Mouse (Mus musculus) neural tube, embryonic 14.5 days (tissue): ENCODE data around the gene Timm50. TPM values are rescaled to one million over a fixed set of nuclear protein-coding genes. Genes with fewer than 3 reads are reported as not detected.

Experiments
- ATAC-seq: fragments of 200-750 bp; cut with Nextera tagmentation; 2 replicates; pipeline ENCODE4 v1.8.0; 2017; ENCODE audit warnings: low read depth, mild to moderate bottlenecking, moderate TSS enrichment, moderate library complexity
- H3K27ac ChIP-seq: fragments of 300-500 bp; sonication (generic); 2 replicates; pipeline ENCODE4 v1.5.1; 2014; ENCODE audit warnings: low read depth, mild to moderate bottlenecking, control low read depth, low read length, moderate library complexity, mixed read lengths
- H3K27me3 ChIP-seq: fragments of 300-500 bp; sonication (generic); 2 replicates; pipeline ENCODE4 v1.6.1; 2014; ENCODE audit warnings: low read length; ENCODE audit not compliant: control insufficient read depth, insufficient read depth
- H3K36me3 ChIP-seq: fragments of 300-500 bp; sonication (generic); 2 replicates; pipeline ENCODE4 v1.6.1; 2014; ENCODE audit warnings: low read length, mixed read lengths; ENCODE audit not compliant: control insufficient read depth, insufficient read depth
- H3K4me1 ChIP-seq: fragments of 300-500 bp; sonication (generic); 2 replicates; pipeline ENCODE4 v1.6.1; 2014; ENCODE audit warnings: low read length; ENCODE audit not compliant: control insufficient read depth, insufficient read depth
- H3K4me2 ChIP-seq: fragments of 300-500 bp; sonication (generic); 2 replicates; pipeline ENCODE4 v1.6.1; 2014; ENCODE audit warnings: mild to moderate bottlenecking, low read depth, low read length, control low read depth
- H3K4me3 ChIP-seq: fragments of 300-500 bp; sonication (generic); 2 replicates; pipeline ENCODE4 v1.5.1; 2014; ENCODE audit warnings: low read depth, low read length, control low read depth, mixed read lengths
- H3K9ac ChIP-seq: fragments of 300-500 bp; sonication (generic); replicated peaks from 2 replicates; pipeline ENCODE4 v1.6.1; 2014; ENCODE audit warnings: low read depth, mild to moderate bottlenecking, control low read depth, low read length, mixed read lengths
- H3K9me3 ChIP-seq: fragments of 300-500 bp; sonication (generic); 2 replicates; pipeline ENCODE4 v1.6.1; 2016; ENCODE audit warnings: low read length; ENCODE audit not compliant: control insufficient read depth
- WGBS: fragments of 180-500 bp; shearing (Covaris S2); extraction: QIAGEN DNeasy Blood & Tissue Kit; methylation state at CpG from one replicate; pipeline ENCODE4 v1.1.7; 2014; 5-methylcytosine and 5-hydroxymethylcytosine counted together
- polyA plus RNA-seq: library from polyadenylated mRNA; unstranded; fragments of >200 nt; fragmentation: Nextera tagmentation; extraction: Ambion mirVana; gene quantifications from 2 replicates; pipeline ENCODE4 v1.2.1, GENCODE M21; 2014

The Timm50 gene
- polyA plus RNA-seq, 1 experiment from 2014 or later: 139 TPM

DNA sequence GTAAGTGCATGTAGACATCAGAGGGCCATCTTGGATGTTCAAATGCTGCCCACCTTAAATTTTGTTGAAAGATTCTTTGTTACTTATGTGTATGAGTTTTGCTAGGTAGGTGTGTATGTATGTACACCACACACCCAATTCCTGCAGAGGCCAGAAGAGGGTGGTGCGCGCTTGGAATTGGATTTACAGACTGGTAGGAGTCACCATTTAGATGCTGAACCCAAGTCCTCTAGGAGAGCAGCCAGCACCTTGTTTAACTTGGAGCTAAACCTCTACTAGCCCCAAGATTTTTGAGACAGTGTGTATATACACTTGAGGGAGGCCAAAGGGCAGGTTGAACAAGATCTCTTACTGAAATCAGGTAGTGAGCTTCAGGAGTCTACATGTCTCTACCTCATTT lies 41.4 kb upstream of the Timm50 start:
- H3K4me1 ChIP-seq: peaks cover 15% of the 10 kb centered on the region
- no peak for ATAC-seq
- H3K4me2 ChIP-seq: no peak overlapping the region
- peaks cover 16% of the 10 kb centered on the region for H3K36me3 ChIP-seq
- H3K27ac ChIP-seq: no peak overlapping the region
- H3K9ac ChIP-seq: no peak overlapping the region
- 95% methylated on average over 2 of the region's 2 CpGs for WGBS
- no peak overlapping the region for H3K4me3 ChIP-seq
- no peaks in the 10 kb centered on the region for H3K9me3 ChIP-seq
- no peaks in the 10 kb centered on the region for H3K27me3 ChIP-seq

DNA sequence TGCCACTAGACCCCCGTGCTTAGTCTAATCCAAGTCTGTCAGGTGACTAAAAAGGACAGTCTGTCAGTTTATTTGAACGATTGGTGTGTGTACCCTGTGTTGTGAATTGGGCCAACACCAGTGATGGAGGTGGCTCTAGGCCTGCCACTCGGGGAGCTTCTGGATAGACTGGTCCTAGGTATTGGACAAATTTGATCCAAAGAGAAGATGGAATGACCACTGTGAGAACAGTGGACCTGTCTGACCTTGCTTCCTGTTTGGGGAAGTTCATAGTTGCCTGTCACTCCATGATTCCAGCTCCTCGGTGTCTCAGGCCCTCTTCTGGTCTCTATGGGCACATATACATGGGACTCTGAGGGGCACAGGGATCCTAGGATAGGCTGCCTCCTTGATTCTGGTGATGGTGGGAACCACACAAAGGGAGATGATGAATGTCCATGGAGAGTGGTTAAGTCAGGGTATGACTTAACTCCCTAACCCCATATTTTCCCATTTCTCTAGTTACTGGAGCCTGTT lies 39.9 kb upstream of the Timm50 start:
- Histone ChIP-seq H3K27me3 (no peaks in the 10 kb centered on the region), H3K4me2 (peak overlapping the region; percentile 71), H3K27ac (no peak overlapping the region), H3K4me1 (peaks cover 15% of the 10 kb centered on the region), H3K4me3 (peak overlapping the region; percentile 67), H3K9me3 (no peaks in the 10 kb centered on the region), H3K9ac (peak overlapping the region; percentile 94; the same call in 1 of the 2 replicates), H3K36me3 (peaks cover 16% of the 10 kb centered on the region)
- no peak for ATAC-seq
- 50% methylated on average over 4 of the region's 4 CpGs for WGBS

DNA sequence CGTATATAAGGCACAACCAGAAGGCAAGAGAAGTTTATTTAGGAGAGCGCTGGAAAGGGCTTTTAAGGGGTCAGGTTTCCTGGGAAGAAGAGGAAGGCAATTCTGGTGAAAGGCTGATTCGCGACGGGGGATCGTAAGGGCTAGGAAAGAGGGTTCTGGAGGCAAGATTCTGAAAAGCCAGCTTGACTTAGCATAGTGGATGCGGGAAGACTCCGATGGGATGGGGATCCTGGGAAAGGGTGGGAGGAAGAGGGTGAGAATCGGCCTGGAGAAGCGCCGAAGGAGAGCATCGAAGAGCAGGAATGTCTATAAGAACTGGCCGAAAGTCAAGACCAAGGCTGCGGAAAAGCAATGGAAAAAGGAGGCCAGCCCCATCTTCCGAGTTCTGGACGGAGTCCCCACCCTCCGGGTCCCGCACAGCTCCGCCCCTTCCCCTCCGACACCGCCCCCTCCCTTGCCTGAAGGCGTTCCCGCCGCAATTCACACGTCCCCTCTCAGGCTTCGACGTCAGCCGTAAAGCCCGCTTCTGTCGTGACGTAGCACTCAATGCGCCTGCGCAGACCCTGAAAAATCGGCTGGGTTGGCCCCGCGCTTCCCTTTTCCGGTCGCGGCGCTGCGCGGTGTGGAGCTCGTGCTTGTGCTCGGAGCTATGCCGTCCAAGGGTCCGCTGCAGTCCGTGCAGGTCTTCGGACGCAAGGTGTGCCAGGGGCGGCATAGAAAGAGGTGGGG lies 38.4 kb upstream of the Timm50 start, which contains the start of gene Rps16:
Gene Rps16, plus strand, starts transcription at position 498 of the 729 bp plus-strand sequence.
- Histone ChIP-seq H3K9me3 (no peaks in the 10 kb centered on the region), H3K4me3 (peak within 1 kb of the TSS; percentile 67), H3K27me3 (no peaks in the 10 kb centered on the region), H3K4me2 (peak within 1 kb of the TSS; percentile 71), H3K36me3 (peaks cover 16% of the 10 kb centered on the region), H3K9ac (peak within 1 kb of the TSS; percentile 94), H3K4me1 (peaks cover 15% of the 10 kb centered on the region), H3K27ac (peak within 1 kb of the TSS; percentile 76)
- under 1% methylated on average over 49 of the region's 50 CpGs for WGBS
- ATAC-seq: peak; percentile 94

DNA sequence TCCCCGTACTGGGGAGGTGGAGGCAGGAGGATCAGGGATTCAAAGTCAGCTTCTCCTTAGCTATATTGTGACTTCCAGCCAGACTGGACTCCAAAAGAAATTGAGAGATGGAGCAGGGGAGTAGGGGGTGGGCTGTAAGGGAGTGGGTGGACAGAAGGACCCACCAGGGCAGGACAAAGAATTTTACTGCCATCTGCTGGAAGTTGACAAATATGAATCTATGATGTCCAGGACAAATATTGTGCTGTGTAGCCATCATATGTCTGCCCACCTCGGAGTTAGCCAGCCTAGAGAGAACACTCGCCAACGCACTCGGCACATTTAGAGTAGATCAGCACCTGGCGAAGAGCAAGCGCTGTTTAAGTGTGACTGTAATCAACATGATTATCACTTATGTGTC lies 36.7 kb upstream of the Timm50 start:
- H3K4me2 ChIP-seq: no peak overlapping the region
- no peak overlapping the region for H3K4me3 ChIP-seq
- no peak for ATAC-seq
- WGBS: 91% methylated on average over 7 of the region's 7 CpGs
- H3K9me3 ChIP-seq: no peaks in the 10 kb centered on the region
- H3K4me1 ChIP-seq: peaks cover 15% of the 10 kb centered on the region
- H3K9ac ChIP-seq: no peak overlapping the region
- peaks cover 5% of the 10 kb centered on the region for H3K36me3 ChIP-seq
- H3K27ac ChIP-seq: no peak overlapping the region
- no peaks in the 10 kb centered on the region for H3K27me3 ChIP-seq

DNA sequence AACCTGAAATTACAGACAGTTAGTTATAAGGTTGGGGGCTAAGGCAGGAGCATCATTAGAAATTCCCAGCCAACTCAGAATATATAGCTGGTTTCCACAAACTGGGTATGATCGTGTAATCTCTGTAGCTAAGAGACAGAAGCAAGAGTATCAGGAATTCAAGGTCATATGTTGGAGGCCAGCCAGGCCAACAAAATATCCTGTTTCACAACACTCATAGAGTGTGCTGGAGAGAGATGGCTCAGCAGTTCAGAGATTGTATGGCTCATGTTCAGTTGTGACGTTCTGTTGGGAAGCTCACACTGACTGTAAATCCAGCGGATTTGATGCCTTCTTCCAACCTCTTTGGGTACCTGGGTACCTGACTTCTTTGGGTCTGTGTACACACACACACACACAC lies 35.9 kb upstream of the Timm50 start:
- no peak for ATAC-seq
- Histone ChIP-seq H3K36me3 (no peaks in the 10 kb centered on the region; the same call in 1 of the 2 replicates), H3K27ac (no peak overlapping the region), H3K27me3 (no peaks in the 10 kb centered on the region), H3K4me1 (peaks cover 15% of the 10 kb centered on the region), H3K9me3 (no peaks in the 10 kb centered on the region), H3K4me2 (no peak overlapping the region), H3K4me3 (no peak overlapping the region), H3K9ac (no peak overlapping the region)
- 87% methylated on average over 3 of the region's 3 CpGs for WGBS

DNA sequence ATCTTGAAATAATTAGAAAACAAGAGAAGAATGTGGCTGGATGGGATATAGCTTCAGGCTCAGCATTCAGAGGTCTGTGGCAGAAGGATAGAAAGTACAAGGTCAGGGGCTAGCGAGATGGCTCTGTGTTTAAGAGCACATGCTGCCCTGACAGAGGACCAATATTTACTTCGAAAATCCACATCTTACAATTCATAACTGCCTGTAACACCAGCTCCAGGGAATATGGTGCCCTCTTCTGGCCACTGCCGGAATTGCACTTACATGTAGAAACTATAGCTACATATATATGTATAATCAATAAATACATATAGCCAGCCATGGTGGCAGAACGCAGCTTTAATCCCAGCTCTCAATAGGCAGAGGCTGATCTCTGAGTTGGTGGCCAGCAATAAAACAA lies 32.8 kb upstream of the Timm50 start:
- no peaks in the 10 kb centered on the region for H3K9me3 ChIP-seq
- H3K9ac ChIP-seq: no peak overlapping the region
- WGBS: 5% methylated on average over 4 of the region's 4 CpGs
- no peak overlapping the region for H3K27ac ChIP-seq
- no peak for ATAC-seq
- H3K4me1 ChIP-seq: peaks cover 4% of the 10 kb centered on the region
- no peak overlapping the region for H3K4me2 ChIP-seq
- no peak overlapping the region for H3K4me3 ChIP-seq
- no peaks in the 10 kb centered on the region for H3K36me3 ChIP-seq
- no peaks in the 10 kb centered on the region for H3K27me3 ChIP-seq

DNA sequence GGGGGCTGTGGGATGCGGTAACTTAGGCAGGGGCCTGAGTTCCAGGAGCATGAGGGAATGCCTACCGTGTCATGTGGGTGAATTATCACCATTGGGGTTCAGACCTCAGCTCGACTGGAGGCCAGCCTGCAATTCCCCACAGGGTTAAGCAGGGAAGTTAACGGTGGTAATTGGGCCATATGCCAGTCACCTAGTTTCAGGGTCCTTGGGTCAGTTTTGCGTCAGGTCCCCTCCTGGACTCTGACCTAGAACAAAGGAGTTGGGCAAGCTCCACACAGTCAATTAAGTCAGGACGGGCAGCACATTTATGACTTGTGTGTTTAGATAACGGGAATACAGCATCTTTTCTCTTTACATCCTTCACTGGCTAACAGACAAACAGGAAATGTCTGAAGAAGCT lies 29.5 kb upstream of the Timm50 start:
- H3K27ac ChIP-seq: no peak overlapping the region
- ATAC-seq: no peak
- no peaks in the 10 kb centered on the region for H3K9me3 ChIP-seq
- H3K4me1 ChIP-seq: peaks cover 11% of the 10 kb centered on the region
- H3K9ac ChIP-seq: no peak overlapping the region
- H3K4me2 ChIP-seq: no peak overlapping the region
- 19% methylated on average over 7 of the region's 7 CpGs for WGBS
- no peaks in the 10 kb centered on the region for H3K36me3 ChIP-seq
- no peaks in the 10 kb centered on the region for H3K27me3 ChIP-seq
- no peak overlapping the region for H3K4me3 ChIP-seq

DNA sequence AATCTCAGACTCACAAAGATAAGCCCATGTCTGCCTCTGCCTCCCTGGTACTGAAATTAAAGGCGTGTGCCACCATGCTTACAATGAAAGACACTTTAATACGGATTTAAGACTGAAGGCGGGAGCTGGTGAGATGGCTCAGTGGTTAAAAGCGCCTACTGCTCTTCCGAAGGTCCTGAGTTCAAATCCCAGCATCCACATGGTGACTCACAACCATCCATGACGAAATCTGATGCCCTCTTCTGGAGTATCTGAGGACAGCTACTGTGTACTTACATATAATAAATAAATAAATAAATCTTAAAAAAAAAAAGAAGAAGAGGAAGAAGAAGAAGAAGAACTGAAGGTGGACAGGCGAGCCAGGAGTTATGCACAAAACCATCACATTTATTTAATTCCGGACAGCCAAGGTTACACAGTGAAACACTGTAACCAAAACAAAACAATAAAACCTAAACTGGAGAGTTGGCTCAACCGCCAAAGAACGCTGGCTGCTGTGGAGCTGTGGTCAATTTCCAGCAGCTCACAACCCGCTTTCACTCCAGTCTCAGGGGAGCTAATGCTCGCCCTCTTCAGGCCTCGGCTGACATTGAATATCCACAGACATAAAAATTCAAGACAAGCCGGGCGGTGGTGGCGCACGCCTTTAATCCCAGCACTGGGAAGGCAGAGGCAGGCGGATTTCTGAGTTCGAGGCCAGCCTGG lies 27.5 kb upstream of the Timm50 start:
- Histone ChIP-seq H3K27me3 (no peaks in the 10 kb centered on the region), H3K4me2 (peak overlapping the region; percentile 87), H3K36me3 (no peaks in the 10 kb centered on the region), H3K9me3 (no peaks in the 10 kb centered on the region), H3K27ac (peak overlapping the region; percentile 82), H3K4me3 (peak overlapping the region; percentile 93), H3K4me1 (peaks cover 11% of the 10 kb centered on the region), H3K9ac (no peak overlapping the region)
- peak; percentile 1; the same call in 1 of the 2 replicates for ATAC-seq
- WGBS: 76% methylated on average over 19 of the region's 19 CpGs
